Mouse (Mus musculus): ENCODE data around the gene Nipsnap1.

GRCm38 (mm10) chr11:4900437-4900836 lies 26.7 kb downstream of the Nipsnap1 start:
- TF ChIP-seq TAL1 (IDR thresholded peaks at IDR 0.05; ENCODE audit: low read length) (no peak), GATA1 (IDR thresholded peaks at IDR 0.05; ENCODE audit: low read length) (no peak)
